In the genomic region with DNA sequence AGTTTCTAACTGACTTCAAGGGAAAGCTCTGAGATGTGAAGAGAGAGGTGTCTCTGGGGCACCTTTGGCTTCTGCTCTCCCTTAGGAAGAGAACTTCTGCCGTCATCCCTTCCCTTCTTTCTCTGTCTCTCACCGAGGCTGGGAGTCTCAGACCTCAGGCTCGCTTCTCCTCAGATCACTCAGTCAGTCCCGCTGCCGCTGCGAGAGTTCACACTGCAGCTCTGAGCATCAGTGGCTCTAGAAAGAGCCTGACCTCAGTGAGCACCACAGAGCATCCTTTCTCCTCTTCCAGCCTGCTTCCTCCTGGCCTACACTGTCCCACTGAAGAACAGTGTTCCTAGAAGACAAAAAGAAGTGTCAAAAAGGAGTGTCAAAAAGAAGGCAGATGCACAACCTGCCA, we compare ENCODE assay signal across 10 mouse cellular contexts.
A peak's percentile ranks its signal among the peaks of the same experiment; 100 is the strongest.
DNase-seq lines count a peak whose midpoint lies in the region; ATAC-seq and TF ChIP-seq lines count a peak whose summit lies in the region.
"Had no signal": no experiment of that assay in that cellular context is flagged by ENCODE, and none has a peak within 500 bp of the region (broad histone marks: within the 10 kb centered on the region; RNA-seq: fewer than 3 reads in every experiment).

No protein-coding gene starts in this region.

- 0 out of 2 replicates have a peak, but pooled peaks cover 5% of the 10 kb centered on the region for H3K27me3 ChIP-seq in intestine, embryonic 14.5 days (replicated peaks; ENCODE audit: control insufficient read depth, insufficient read depth, low read length)
- no peaks in the 10 kb centered on the region for H3K27me3 ChIP-seq in intestine, postnatal 0 days (replicated peaks; ENCODE audit: control insufficient read depth, insufficient read depth, low read length)
- H3K27me3 ChIP-seq in embryonic facial prominence, embryonic 15.5 days, result peaks cover 6% of the 10 kb centered on the region
- 0 out of 2 replicates have a peak, but pooled peaks cover 16% of the 10 kb centered on the region for H3K27me3 ChIP-seq in hindbrain, embryonic 13.5 days
- no peaks in the 10 kb centered on the region for H3K27me3 ChIP-seq in midbrain, postnatal 0 days (ENCODE audit: insufficient read depth, low read length)

- H3K27ac ChIP-seq in intestine, embryonic 14.5 days (ENCODE audit: low read depth), result no peak overlapping the region
- H3K27ac ChIP-seq in intestine, postnatal 0 days (ENCODE audit: low read depth, low read length), result no peak overlapping the region
- no peak overlapping the region for H3K27ac ChIP-seq in embryonic facial prominence, embryonic 15.5 days (replicated peaks)
- peak overlapping the region; percentile 42 for H3K27ac ChIP-seq in hindbrain, embryonic 13.5 days
- peak overlapping the region; percentile 52 for H3K27ac ChIP-seq in midbrain, postnatal 0 days (ENCODE audit: low read depth, low read length)

- DNase-seq in intestine, embryonic 14.5 days (ENCODE audit: low spot score), result no peak
- DNase-seq in midbrain, postnatal 0 days (ENCODE audit: low spot score), result peak; percentile 17
- DNase-seq in urinary bladder, postnatal 10 days (ENCODE audit: low spot score), result no peak
- DNase-seq in right cerebral cortex, adult 2 months (ENCODE audit: low spot score in 2 of 2), result no peak
- no peak for DNase-seq in kidney, postnatal 10 days
- DNase-seq: gastrocnemius, postnatal 25 days had no signal

- H3K4me1 ChIP-seq in intestine, embryonic 14.5 days (replicated peaks; ENCODE audit: control insufficient read depth, insufficient read depth, low read length), result peaks cover 10% of the 10 kb centered on the region
- no peaks in the 10 kb centered on the region for H3K4me1 ChIP-seq in intestine, postnatal 0 days (replicated peaks; ENCODE audit: control insufficient read depth, insufficient read depth, low read length)
- peaks cover 12% of the 10 kb centered on the region for H3K4me1 ChIP-seq in embryonic facial prominence, embryonic 15.5 days
- peaks cover 32% of the 10 kb centered on the region for H3K4me1 ChIP-seq in hindbrain, embryonic 13.5 days (replicated peaks)
- peaks cover 13% of the 10 kb centered on the region for H3K4me1 ChIP-seq in midbrain, postnatal 0 days (ENCODE audit: insufficient read depth, low read length)

- TF ChIP-seq CTCF in intestine, postnatal 0 days (IDR thresholded peaks at IDR 0.05; ENCODE audit: low read depth), result no peak
- TF ChIP-seq CTCF in midbrain, postnatal 0 days (IDR thresholded peaks at IDR 0.05), result no peak

- no peaks in the 10 kb centered on the region for H3K36me3 ChIP-seq in intestine, embryonic 14.5 days (ENCODE audit: control insufficient read depth, insufficient read depth, low read length)
- no peaks in the 10 kb centered on the region for H3K36me3 ChIP-seq in intestine, postnatal 0 days (ENCODE audit: control insufficient read depth, insufficient read depth)
- no peaks in the 10 kb centered on the region for H3K36me3 ChIP-seq in embryonic facial prominence, embryonic 15.5 days
- no peaks in the 10 kb centered on the region for H3K36me3 ChIP-seq in hindbrain, embryonic 13.5 days
- H3K36me3 ChIP-seq in midbrain, postnatal 0 days (ENCODE audit: insufficient read depth, low read length), result no peaks in the 10 kb centered on the region

- H3K9ac ChIP-seq in intestine, embryonic 14.5 days (ENCODE audit: low read length), result no peak overlapping the region
- no peak overlapping the region for H3K9ac ChIP-seq in intestine, postnatal 0 days (ENCODE audit: low read depth, low read length)
- H3K9ac ChIP-seq in embryonic facial prominence, embryonic 15.5 days, result no peak overlapping the region
- peak overlapping the region; percentile 36; the same call in 1 of the 2 replicates for H3K9ac ChIP-seq in hindbrain, embryonic 13.5 days
- 0 out of 2 replicates have a peak overlapping the region, but pooled peaks have one; percentile 1 for H3K9ac ChIP-seq in midbrain, postnatal 0 days (replicated peaks; ENCODE audit: low read length, poor library complexity, severe bottlenecking)

- no peak for ATAC-seq in intestine, embryonic 14.5 days (replicated peaks; ENCODE audit: low FRiP score, low TSS enrichment, low read depth)
- ATAC-seq in intestine, postnatal 0 days, result no peak
- ATAC-seq in embryonic facial prominence, embryonic 15.5 days (ENCODE audit: insufficient number of reproducible peaks, low FRiP score, low TSS enrichment, low read depth), result no peak
- ATAC-seq in hindbrain, embryonic 13.5 days (ENCODE audit: low FRiP score), result peak; percentile 38; the same call in 1 of the 2 replicates
- ATAC-seq in midbrain, postnatal 0 days (ENCODE audit: low FRiP score), result 0 out of 2 replicates have a peak, but pooled peaks have one; percentile 31
- ATAC-seq: activated CD4-positive, CD25-positive, alpha-beta regulatory T cell, adult 4 months had no signal

- H3K4me2 ChIP-seq in intestine, embryonic 14.5 days (ENCODE audit: low read length), result peak overlapping the region; percentile 38
- no peak overlapping the region for H3K4me2 ChIP-seq in intestine, postnatal 0 days (replicated peaks; ENCODE audit: low read depth)
- peak overlapping the region; percentile 17; the same call in 1 of the 2 replicates for H3K4me2 ChIP-seq in embryonic facial prominence, embryonic 15.5 days (replicated peaks)
- H3K4me2 ChIP-seq in hindbrain, embryonic 13.5 days, result peak overlapping the region; percentile 53
- H3K4me2 ChIP-seq in midbrain, postnatal 0 days (ENCODE audit: low read depth, low read length, poor library complexity, severe bottlenecking), result peak overlapping the region; percentile 29

- H3K9me3 ChIP-seq in intestine, embryonic 14.5 days (ENCODE audit: control insufficient read depth, low read length), result no peaks in the 10 kb centered on the region
- H3K9me3 ChIP-seq in intestine, postnatal 0 days (ENCODE audit: control insufficient read depth), result no peaks in the 10 kb centered on the region
- no peaks in the 10 kb centered on the region for H3K9me3 ChIP-seq in embryonic facial prominence, embryonic 15.5 days (replicated peaks)
- H3K9me3 ChIP-seq in hindbrain, embryonic 13.5 days, result no peaks in the 10 kb centered on the region
- H3K9me3 ChIP-seq in midbrain, postnatal 0 days (ENCODE audit: low read length), result no peaks in the 10 kb centered on the region

- H3K4me3 ChIP-seq in intestine, embryonic 14.5 days (ENCODE audit: low read depth, low read length), result no peak overlapping the region
- H3K4me3 ChIP-seq in intestine, postnatal 0 days (ENCODE audit: low read depth, low read length), result no peak overlapping the region
- H3K4me3 ChIP-seq in embryonic facial prominence, embryonic 15.5 days (replicated peaks), result no peak overlapping the region; the same call in 1 of the 2 replicates
- H3K4me3 ChIP-seq in hindbrain, embryonic 13.5 days, result peak overlapping the region; percentile 10; the same call in 1 of the 2 replicates
- H3K4me3 ChIP-seq in midbrain, postnatal 0 days (ENCODE audit: low read depth, low read length), result 0 out of 2 replicates have a peak overlapping the region, but pooled peaks have one; percentile 0

- WGBS in intestine, embryonic 14.5 days, result 21% methylated on average over 6 of the region's 6 CpGs
- 45% methylated on average over 6 of the region's 6 CpGs for WGBS in intestine, postnatal 0 days
- 21% methylated on average over 6 of the region's 6 CpGs for WGBS in embryonic facial prominence, embryonic 15.5 days
- 3% methylated on average over 6 of the region's 6 CpGs for WGBS in hindbrain, embryonic 13.5 days
- WGBS in midbrain, postnatal 0 days, result 5% methylated on average over 6 of the region's 6 CpGs

Comparison
In these comparisons a context has a peak if more than half of its experiments do, and no peak if none do; other contexts are left out.
1. ATAC-seq: peak in hindbrain, embryonic 13.5 days (single experiment) and midbrain, postnatal 0 days (single experiment); none in intestine, embryonic 14.5 days (single experiment), intestine, postnatal 0 days (single experiment) and embryonic facial prominence, embryonic 15.5 days (single experiment).
2. H3K27ac ChIP-seq: peak in hindbrain, embryonic 13.5 days (single experiment) and midbrain, postnatal 0 days (single experiment); none in intestine, embryonic 14.5 days (single experiment), intestine, postnatal 0 days (single experiment) and embryonic facial prominence, embryonic 15.5 days (single experiment).
3. H3K4me3 ChIP-seq: peak in hindbrain, embryonic 13.5 days (single experiment) and midbrain, postnatal 0 days (single experiment); none in intestine, embryonic 14.5 days (single experiment), intestine, postnatal 0 days (single experiment) and embryonic facial prominence, embryonic 15.5 days (single experiment).
4. H3K9ac ChIP-seq: peak in hindbrain, embryonic 13.5 days (single experiment) and midbrain, postnatal 0 days (single experiment); none in intestine, embryonic 14.5 days (single experiment), intestine, postnatal 0 days (single experiment) and embryonic facial prominence, embryonic 15.5 days (single experiment).